Mouse (Mus musculus) thymus, adult 2 months (tissue): ENCODE measurements around the gene 4930518I15Rik.

Experiments used
- CTCF ChIP-seq: fragments of 200-500 bp; IDR thresholded peaks from 2 replicates; pipeline ENCODE4 v1.5.1; 2012; ENCODE audit warnings: mild to moderate bottlenecking, control low read depth, low read length, moderate library complexity, borderline replicate concordance; ENCODE audit not compliant: control insufficient read depth, poor library complexity, insufficient read depth; ENCODE audit errors: extremely low read depth
- POLR2A ChIP-seq: fragments of 200-500 bp; IDR thresholded peaks from 2 replicates; pipeline ENCODE4 v1.6.1; 2012; ENCODE audit warnings: mild to moderate bottlenecking, low read length, control low read depth, moderate library complexity; ENCODE audit not compliant: control insufficient read depth, poor library complexity, insufficient read depth; ENCODE audit errors: extremely low read depth

DNA sequence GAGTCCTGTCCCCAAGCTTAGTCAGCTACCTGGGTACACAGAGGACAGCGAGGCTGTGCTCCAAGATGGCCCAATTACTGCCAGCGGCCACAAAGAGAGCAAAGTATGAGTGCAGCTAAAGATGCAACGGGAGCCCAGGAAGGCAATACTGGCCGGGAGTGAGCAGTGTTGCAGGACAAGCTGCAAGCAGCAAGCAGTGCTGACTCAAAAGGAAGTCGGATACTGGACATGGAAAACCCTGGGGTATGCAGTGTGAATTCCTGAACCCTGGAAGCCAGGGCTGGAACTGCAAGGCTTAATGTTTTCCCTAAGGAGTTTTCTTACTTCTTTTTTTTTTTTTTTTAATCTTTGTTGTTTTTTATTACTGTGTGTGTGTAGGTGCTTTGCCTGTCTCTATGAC is 46.2 kb downstream of the 4930518I15Rik start:
- TF ChIP-seq CTCF (no peak), POLR2A (no peak)
